Mouse (Mus musculus): ENCODE results near the gene Gm42688.

DNA sequence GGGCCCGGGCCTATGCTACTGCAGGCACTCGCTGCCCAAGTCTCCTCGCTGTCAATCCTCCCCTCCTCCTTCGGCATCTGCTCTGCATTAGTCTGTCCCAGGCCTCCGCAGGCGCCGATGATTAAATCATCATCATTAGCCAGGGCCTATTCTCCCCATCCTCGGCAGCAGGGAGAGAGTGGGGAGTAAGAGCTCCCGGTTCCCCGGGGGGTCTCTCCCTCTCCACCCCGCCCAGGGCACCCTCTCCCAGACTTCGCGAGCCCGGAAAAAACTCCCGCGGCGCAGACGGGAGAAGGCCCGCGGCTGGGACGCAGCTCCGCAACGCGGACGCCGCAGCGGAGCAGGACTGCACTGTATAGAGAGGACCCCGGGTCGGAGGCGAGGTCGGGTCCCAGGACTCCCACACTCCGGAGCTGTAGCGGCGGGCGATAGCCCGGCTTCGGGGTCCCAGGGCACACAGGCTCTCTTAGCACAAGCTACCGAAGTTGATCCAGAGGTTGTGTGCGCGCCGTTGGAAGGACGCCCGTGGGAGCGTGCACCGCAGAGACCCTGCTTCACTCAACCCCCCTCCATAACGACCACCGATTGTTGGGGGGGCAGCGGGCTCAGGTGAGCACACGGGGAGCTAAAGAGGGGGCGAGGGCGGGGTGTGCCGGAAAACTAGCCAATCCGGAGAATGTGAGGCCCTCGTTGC lies 23.6 kb upstream of the Gm42688 start, which contains the start of gene Pcgf1:
- 0 out of 2 replicates have a peak, but pooled peaks have one; percentile 19 for TF ChIP-seq POLR2A (IDR thresholded peaks at IDR 0.05; ENCODE audit: low read depth, low read length)
- TF ChIP-seq CTCF (IDR thresholded peaks at IDR 0.05; ENCODE audit: extremely low read depth, insufficient read length, insufficient replicate concordance, low read depth, low read length): no peak
